Mouse (Mus musculus) urinary bladder, adult 18-20 months (tissue): ENCODE data around the gene Sycp2l.

Experiments
- DNase-seq, 2 experiments: peaks; one replicate each; pipeline ENCODE4 v3.0.0; 2022; ENCODE audit warnings: low spot score in 2 of 2, mixed read lengths in 2 of 2

The Sycp2l gene

GRCm38 (mm10) chr13:41113940-41114339 is at the start of gene Sycp2l:
Sycp2l (plus strand) TSS chr13:41114307.
- DNase-seq, result no peak

GRCm38 (mm10) chr13:41067618-41068017 is 46.5 kb upstream of the Sycp2l start:
- no peak for DNase-seq

GRCm38 (mm10) chr13:41071617-41072016 is 42.5 kb upstream of the Sycp2l start:
- DNase-seq, result no peak

GRCm38 (mm10) chr13:41073819-41074218 is 40.3 kb upstream of the Sycp2l start:
- no peak for DNase-seq

GRCm38 (mm10) chr13:41077921-41078320 is 36.2 kb upstream of the Sycp2l start:
- DNase-seq, result no peak

- DNase-seq, result no peak
Observed at GRCm38 (mm10) chr13:41078690-41079420, 35.3 kb upstream of the Sycp2l start.

- DNase-seq, result peak; percentile 32 to 57
Observed at GRCm38 (mm10) chr13:41079421-41079780, 34.7 kb upstream of the Sycp2l start, which contains the start of gene Mak. Mak (minus strand) TSS chr13:41079706.

GRCm38 (mm10) chr13:41079859-41080258 is 34.2 kb upstream of the Sycp2l start:
- no peak for DNase-seq

GRCm38 (mm10) chr13:41080700-41081099 is 33.4 kb upstream of the Sycp2l start:
- DNase-seq, result no peak

- no peak for DNase-seq
Observed at GRCm38 (mm10) chr13:41084521-41084920, 29.6 kb upstream of the Sycp2l start.

GRCm38 (mm10) chr13:41085140-41085539 is 29.0 kb upstream of the Sycp2l start:
- DNase-seq, result no peak

- no peak for DNase-seq
Observed at GRCm38 (mm10) chr13:41088746-41089145, 25.4 kb upstream of the Sycp2l start.

- no peak for DNase-seq
Observed at GRCm38 (mm10) chr13:41091271-41091670, 22.8 kb upstream of the Sycp2l start.

GRCm38 (mm10) chr13:41094160-41094559 is 19.9 kb upstream of the Sycp2l start:
- DNase-seq, result no peak

- no peak for DNase-seq
Observed at GRCm38 (mm10) chr13:41097324-41098058, 16.6 kb upstream of the Sycp2l start.

- DNase-seq, result no peak
Observed at GRCm38 (mm10) chr13:41098325-41098724, 15.8 kb upstream of the Sycp2l start.

GRCm38 (mm10) chr13:41100031-41100430 is 14.1 kb upstream of the Sycp2l start:
- DNase-seq, result no peak

GRCm38 (mm10) chr13:41103841-41104525 is 10.1 kb upstream of the Sycp2l start:
- DNase-seq, result no peak

GRCm38 (mm10) chr13:41105541-41105940 is 8.6 kb upstream of the Sycp2l start:
- DNase-seq, result no peak

GRCm38 (mm10) chr13:41110935-41111334 is 3.2 kb upstream of the Sycp2l start, which contains the start of gene Gcm2:
Gcm2 (minus strand) TSS chr13:41111035.
- no peak for DNase-seq

- DNase-seq, result no peak
Observed at GRCm38 (mm10) chr13:41119152-41119945, 5.2 kb downstream of the Sycp2l start.
